8 mouse cellular contexts compared by ENCODE assay signal in genomic region chr13:100124423-100125257, GRCm38 (mm10). TPM values are rescaled to one million over a fixed set of nuclear protein-coding genes. Genes with fewer than 3 reads are reported as not detected.
DNase-seq lines count a peak whose midpoint lies in the region; ATAC-seq lines count a peak whose summit lies in the region.

TSS of gene Smn1 (plus strand) at chr13:100124852.

- peak; percentile 95 for DNase-seq in R1 (ENCODE audit: low read depth, low spot score)
- peak; percentile 99 for DNase-seq in cerebellum, postnatal 25 days
- DNase-seq in frontal cortex, postnatal 25 days (ENCODE audit: low spot score in 2 of 2), result peak; percentile 90 to 94
- peak; percentile 94 for DNase-seq in hindbrain, embryonic 14.5 days (ENCODE audit: low spot score)
- DNase-seq in layer of hippocampus, postnatal 36 days, result peak; percentile 94 to 96
- DNase-seq in lung, postnatal 36 days, result peak; percentile 94
- peak; percentile 97 for DNase-seq in retina, postnatal 1 day
- DNase-seq in urinary bladder, adult 18-20 months (ENCODE audit: low spot score in 2 of 2), result peak; percentile 86 to 89

- H3K36me3 ChIP-seq in hindbrain, embryonic 14.5 days (replicated peaks; ENCODE audit: control insufficient read depth, insufficient read depth), result peaks cover 29% of the 10 kb centered on the region

- H3K4me1 ChIP-seq in hindbrain, embryonic 14.5 days (replicated peaks; ENCODE audit: control insufficient read depth, insufficient read depth, low read length), result peaks cover 16% of the 10 kb centered on the region

- H3K27ac ChIP-seq in hindbrain, embryonic 14.5 days, result peak within 1 kb of the TSS; percentile 63

- H3K9me3 ChIP-seq in hindbrain, embryonic 14.5 days (ENCODE audit: control insufficient read depth, low read length), result no peaks in the 10 kb centered on the region

- whole genome bisulfite sequencing in hindbrain, embryonic 14.5 days, result 4% methylated on average over 42 of the region's 42 CpGs

- peak within 1 kb of the TSS; percentile 97 for H3K4me2 ChIP-seq in hindbrain, embryonic 14.5 days (replicated peaks)

- no peaks in the 10 kb centered on the region for H3K27me3 ChIP-seq in hindbrain, embryonic 14.5 days (ENCODE audit: control insufficient read depth, insufficient read depth, low read length)

- H3K4me3 ChIP-seq in hindbrain, embryonic 14.5 days (replicated peaks; ENCODE audit: low read length), result peak within 1 kb of the TSS; percentile 94

- ATAC-seq in hindbrain, embryonic 14.5 days (ENCODE audit: low FRiP score), result peak; percentile 98

- H3K9ac ChIP-seq in hindbrain, embryonic 14.5 days, result peak within 1 kb of the TSS; percentile 92

RNA-seq across cellular contexts. Expression of gene Smn1, which starts in this region (rescaled TPM):
- 47.8 and 48.5 TPM in 2 replicates for polyA plus RNA-seq in hindbrain, embryonic 14.5 days (2014; fragmentation: Nextera tagmentation; extraction: Ambion mirVana)
- total RNA-seq in layer of hippocampus, postnatal 36 days (2021), result 10 to 100 TPM; 34.1 to 43.9 TPM

Comparison
In these comparisons a context has a peak if more than half of its experiments do, and no peak if none do; other contexts are left out.
1. Peak in every context shown above with its lines: DNase-seq, ATAC-seq, H3K4me3 ChIP-seq and H3K27ac ChIP-seq.